ENCODE assay signal across 27 mouse cellular contexts in the genomic region with DNA sequence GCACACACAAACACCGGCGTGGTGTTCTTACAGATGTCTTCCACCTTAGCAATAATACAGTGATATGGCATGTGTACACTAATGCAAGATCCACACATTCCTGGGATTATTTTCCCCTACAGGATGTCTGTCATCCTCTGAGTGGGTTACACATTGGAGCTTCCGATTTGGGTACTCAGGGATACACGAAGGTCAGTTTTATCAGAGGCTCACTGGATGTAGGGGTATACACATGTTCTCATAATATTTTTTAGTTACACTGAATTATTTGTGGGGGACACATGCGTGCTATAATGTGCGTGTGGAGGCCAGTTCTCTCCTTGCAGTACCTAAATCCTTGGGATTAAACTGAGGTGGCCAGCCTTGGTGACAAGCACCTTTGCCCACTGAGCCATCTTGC. TPM values are rescaled to one million over a fixed set of nuclear protein-coding genes. Genes with fewer than 3 reads are reported as not detected.
A peak's percentile ranks its signal among the peaks of the same experiment; 100 is the strongest.
DNase-seq lines count a peak whose midpoint lies in the region; ATAC-seq lines count a peak whose summit lies in the region.
"Had no signal": no experiment of that assay in that cellular context is flagged by ENCODE, and none has a peak within 500 bp of the region (broad histone marks: within the 10 kb centered on the region; RNA-seq: fewer than 3 reads in every experiment).

No protein-coding gene starts in this region.

- no peaks in the 10 kb centered on the region for H3K9me3 ChIP-seq in heart, embryonic 11.5 days (replicated peaks; ENCODE audit: control insufficient read depth, low read length)
- H3K9me3 ChIP-seq in hindbrain, embryonic 10.5 days = no peaks in the 10 kb centered on the region
- H3K9me3 ChIP-seq in hindbrain, embryonic 12.5 days (replicated peaks) = no peaks in the 10 kb centered on the region
- no peaks in the 10 kb centered on the region for H3K9me3 ChIP-seq in embryonic facial prominence, embryonic 10.5 days
- no peaks in the 10 kb centered on the region for H3K9me3 ChIP-seq in intestine, embryonic 15.5 days
- H3K9me3 ChIP-seq: forebrain, embryonic 15.5 days; midbrain, embryonic 13.5 days; neural tube, embryonic 13.5 days had no signal

- no peak for ATAC-seq in heart, embryonic 11.5 days (replicated peaks; ENCODE audit: insufficient number of reproducible peaks, low FRiP score, low TSS enrichment)
- ATAC-seq in hindbrain, embryonic 12.5 days (ENCODE audit: low FRiP score) = no peak
- no peak for ATAC-seq in intestine, embryonic 15.5 days
- ATAC-seq: forebrain, embryonic 15.5 days; midbrain, embryonic 13.5 days had no signal

- no peaks in the 10 kb centered on the region for H3K36me3 ChIP-seq in heart, embryonic 11.5 days (ENCODE audit: control insufficient read depth, insufficient read depth, low read length)
- H3K36me3 ChIP-seq in hindbrain, embryonic 10.5 days = no peaks in the 10 kb centered on the region
- no peaks in the 10 kb centered on the region for H3K36me3 ChIP-seq in hindbrain, embryonic 12.5 days
- H3K36me3 ChIP-seq in embryonic facial prominence, embryonic 10.5 days (replicated peaks) = no peaks in the 10 kb centered on the region
- H3K36me3 ChIP-seq in intestine, embryonic 15.5 days = no peaks in the 10 kb centered on the region
- H3K36me3 ChIP-seq: forebrain, embryonic 15.5 days; midbrain, embryonic 13.5 days; neural tube, embryonic 13.5 days had no signal

- peaks cover 83% of the 10 kb centered on the region for H3K27me3 ChIP-seq in heart, embryonic 11.5 days (ENCODE audit: control insufficient read depth, insufficient read depth, low read length)
- peaks cover 100% of the 10 kb centered on the region for H3K27me3 ChIP-seq in hindbrain, embryonic 10.5 days (ENCODE audit: insufficient read depth, poor library complexity, severe bottlenecking)
- H3K27me3 ChIP-seq in hindbrain, embryonic 12.5 days = peaks cover 98% of the 10 kb centered on the region
- H3K27me3 ChIP-seq in embryonic facial prominence, embryonic 10.5 days (replicated peaks; ENCODE audit: low read depth, poor library complexity, severe bottlenecking) = peaks cover 100% of the 10 kb centered on the region
- H3K27me3 ChIP-seq in intestine, embryonic 15.5 days (replicated peaks) = peaks cover 74% of the 10 kb centered on the region

- H3K9ac ChIP-seq in heart, embryonic 11.5 days (ENCODE audit: low read depth, low read length) = peak overlapping the region; percentile 83; the same call in 1 of the 2 replicates
- no peak overlapping the region for H3K9ac ChIP-seq in hindbrain, embryonic 12.5 days
- H3K9ac ChIP-seq in intestine, embryonic 15.5 days = peak overlapping the region; percentile 13; the same call in 1 of the 2 replicates
- H3K9ac ChIP-seq: forebrain, embryonic 15.5 days; hindbrain, embryonic 14.5 days; liver, embryonic 14.5 days; midbrain, embryonic 13.5 days; neural tube, embryonic 13.5 days had no signal

- H3K4me2 ChIP-seq in heart, embryonic 11.5 days = peak overlapping the region; percentile 63
- no peak overlapping the region for H3K4me2 ChIP-seq in hindbrain, embryonic 12.5 days (replicated peaks)
- H3K4me2 ChIP-seq in intestine, embryonic 15.5 days (replicated peaks) = peak overlapping the region; percentile 46
- H3K4me2 ChIP-seq: forebrain, embryonic 15.5 days; hindbrain, embryonic 14.5 days; midbrain, embryonic 13.5 days; neural tube, embryonic 13.5 days had no signal

- WGBS in heart, embryonic 11.5 days (ENCODE audit: insufficient replicate concordance) = 24% methylated on average over 6 of the region's 6 CpGs
- WGBS in hindbrain, embryonic 10.5 days = 6% methylated on average over 6 of the region's 6 CpGs
- 6% methylated on average over 6 of the region's 6 CpGs for WGBS in hindbrain, embryonic 12.5 days
- 7% methylated on average over 6 of the region's 6 CpGs for WGBS in embryonic facial prominence, embryonic 10.5 days
- 37% methylated on average over 6 of the region's 6 CpGs for WGBS in intestine, embryonic 15.5 days

- H3K4me3 ChIP-seq in heart, embryonic 11.5 days (ENCODE audit: low read depth, low read length) = peak overlapping the region; percentile 39
- H3K4me3 ChIP-seq in hindbrain, embryonic 10.5 days = no peak overlapping the region
- H3K4me3 ChIP-seq in hindbrain, embryonic 12.5 days = no peak overlapping the region
- peak overlapping the region; percentile 36 for H3K4me3 ChIP-seq in embryonic facial prominence, embryonic 10.5 days
- peak overlapping the region; percentile 25 for H3K4me3 ChIP-seq in intestine, embryonic 15.5 days (replicated peaks)
- H3K4me3 ChIP-seq: erythroblast, embryonic 14.5 days; forebrain, embryonic 15.5 days; midbrain, embryonic 13.5 days; neural tube, embryonic 13.5 days had no signal

- H3K4me1 ChIP-seq in heart, embryonic 11.5 days (ENCODE audit: control insufficient read depth, insufficient read depth, low read length) = peaks cover 14% of the 10 kb centered on the region
- peaks cover 29% of the 10 kb centered on the region for H3K4me1 ChIP-seq in hindbrain, embryonic 10.5 days (replicated peaks)
- H3K4me1 ChIP-seq in hindbrain, embryonic 12.5 days = peaks cover 8% of the 10 kb centered on the region; the same call in 1 of the 2 replicates
- peaks cover 43% of the 10 kb centered on the region for H3K4me1 ChIP-seq in embryonic facial prominence, embryonic 10.5 days
- H3K4me1 ChIP-seq in intestine, embryonic 15.5 days (replicated peaks) = peaks cover 19% of the 10 kb centered on the region

- H3K27ac ChIP-seq in heart, embryonic 11.5 days (ENCODE audit: low read depth, low read length) = peak overlapping the region; percentile 80
- no peak overlapping the region for H3K27ac ChIP-seq in hindbrain, embryonic 10.5 days
- no peak overlapping the region for H3K27ac ChIP-seq in hindbrain, embryonic 12.5 days
- H3K27ac ChIP-seq in embryonic facial prominence, embryonic 10.5 days (replicated peaks) = no peak overlapping the region
- H3K27ac ChIP-seq in intestine, embryonic 15.5 days = 0 out of 2 replicates have a peak overlapping the region, but pooled peaks have one; percentile 68
- H3K27ac ChIP-seq: forebrain, embryonic 15.5 days; hindbrain, embryonic 14.5 days; kidney, postnatal 0 days; liver, embryonic 14.5 days; midbrain, embryonic 13.5 days; neural tube, embryonic 13.5 days had no signal

- no peak for DNase-seq in heart, adult 8-10 months (ENCODE audit: low spot score)
- peak; percentile 14 for DNase-seq in hindbrain, embryonic 10.5 days (ENCODE audit: low spot score)
- DNase-seq in embryonic facial prominence, embryonic 10.5 days (ENCODE audit: low spot score) = no peak
- no peak for DNase-seq in adrenal gland, postnatal 4 days (ENCODE audit: low spot score in 2 of 2)
- DNase-seq in left cerebral cortex, adult 11 months (ENCODE audit: low spot score) = no peak
- DNase-seq: adrenal gland, postnatal 36 days; cerebellum, adult 18-20 months; cerebellum, postnatal 25 days; gastrocnemius, postnatal 36 days; kidney, adult 11 months; lung, postnatal 10 days; thymus, postnatal 14 days had no signal

RNA-seq across cellular contexts. Expression of gene Hand1, which starts 1.4 kb away (rescaled TPM):
- polyA plus RNA-seq in heart, embryonic 11.5 days (2014; fragmentation: Nextera tagmentation; extraction: Ambion mirVana) = 58.1 and 61.9 TPM in 2 replicates
- total RNA-seq in heart, adult 8-10 months (2022) = not detected
- 0.17 and 0.50 TPM in 2 replicates for polyA plus RNA-seq in hindbrain, embryonic 10.5 days (2016; fragmentation: Nextera tagmentation; extraction: Ambion mirVana)
- 0.25 and 0.32 TPM in 2 replicates for polyA plus RNA-seq in hindbrain, embryonic 12.5 days (2016; fragmentation: Nextera tagmentation; extraction: Ambion mirVana)
- 21.3 and 50.0 TPM in 2 replicates for polyA plus RNA-seq in embryonic facial prominence, embryonic 10.5 days (2016; fragmentation: Nextera tagmentation; extraction: Ambion mirVana)
- polyA plus RNA-seq in intestine, embryonic 15.5 days (2015; fragmentation: Nextera tagmentation; extraction: Ambion mirVana) = 25.9 and 27.5 TPM in 2 replicates
- total RNA-seq in adrenal gland, postnatal 4 days (2021) = 10 to 100 TPM; 21.4 to 25.6 TPM
- total RNA-seq: CH12.LX; gastrocnemius, postnatal 36 days; layer of hippocampus, postnatal 25 days; left cerebral cortex, postnatal 25 days; megakaryocyte progenitor cell, adult 5-6 weeks; MEL had no signal
- polyA plus RNA-seq: erythroblast, embryonic 14.5 days; forebrain, embryonic 15.5 days; hindbrain, embryonic 14.5 days; midbrain, embryonic 13.5 days had no signal

RNA-seq across cellular contexts. Expression of gene Sap30l, which starts 32.6 kb away (rescaled TPM):
- polyA plus RNA-seq in heart, embryonic 11.5 days (2014; fragmentation: Nextera tagmentation; extraction: Ambion mirVana) = 10.7 and 10.8 TPM in 2 replicates
- 10 to 100 TPM; 50.1 to 53.8 (median 51.2) TPM for total RNA-seq in heart, adult 8-10 months (2022)
- polyA plus RNA-seq in hindbrain, embryonic 10.5 days (2016; fragmentation: Nextera tagmentation; extraction: Ambion mirVana) = 8.8 and 12.7 TPM in 2 replicates
- 18.6 and 20.8 TPM in 2 replicates for polyA plus RNA-seq in hindbrain, embryonic 12.5 days (2016; fragmentation: Nextera tagmentation; extraction: Ambion mirVana)
- 12.3 and 13.2 TPM in 2 replicates for polyA plus RNA-seq in embryonic facial prominence, embryonic 10.5 days (2016; fragmentation: Nextera tagmentation; extraction: Ambion mirVana)
- polyA plus RNA-seq in intestine, embryonic 15.5 days (2015; fragmentation: Nextera tagmentation; extraction: Ambion mirVana) = 11.2 and 12.0 TPM in 2 replicates
- total RNA-seq in adrenal gland, postnatal 4 days (2021) = 10 to 100 TPM; 45.3 to 49.8 TPM

Comparison
In these comparisons a context has a peak if more than half of its experiments do, and no peak if none do; other contexts are left out.
1. H3K27ac ChIP-seq: peak in heart, embryonic 11.5 days (single experiment) and intestine, embryonic 15.5 days (single experiment); none in hindbrain, embryonic 10.5 days (single experiment), hindbrain, embryonic 12.5 days (single experiment) and embryonic facial prominence, embryonic 10.5 days (single experiment).
2. H3K4me3 ChIP-seq: peak in heart, embryonic 11.5 days (single experiment), embryonic facial prominence, embryonic 10.5 days (single experiment) and intestine, embryonic 15.5 days (single experiment); none in hindbrain, embryonic 10.5 days (single experiment) and hindbrain, embryonic 12.5 days (single experiment).
3. RNA of gene Hand1, which starts 1.4 kb away (polyA plus RNA-seq): 58.1 to 61.9 TPM in heart, embryonic 11.5 days, 25.9 to 27.5 TPM in intestine, embryonic 15.5 days and 21.3 to 50.0 TPM in embryonic facial prominence, embryonic 10.5 days; 0.25 to 0.32 TPM in hindbrain, embryonic 12.5 days and 0.17 to 0.50 TPM in hindbrain, embryonic 10.5 days; every median in the first group is over 10 times any median in the second.